Mouse (Mus musculus) spleen, adult 12 weeks (tissue): ENCODE measurements at regions not wholly inside any gene's neighbourhood (a gene's known extent, or its start where the extent isn't known, plus 50 kb on each side); places are given as distances from the start of the nearest gene placed in this dataset.
"Not testable (repeated sequence)": the region's sequence is repeated elsewhere in the genome, so short reads cannot be mapped to it uniquely, and the experiment has no call there.

Source experiments
- DNase-seq: peaks from one replicate; pipeline ENCODE4 v3.0.0; 2022; ENCODE audit warnings: low spot score

GRCm38 (mm10) chr17:13590240-13590837 is 170.0 kb upstream of the Afdn start:
- DNase-seq: not testable (repeated sequence)
